Mouse (Mus musculus): Measurements from ENCODE around the gene Mogs.

Gene Mogs

GRCm38 (mm10) chr6:83095968-83096367 is 19.3 kb upstream of the Mogs start:
- DNase-seq (ENCODE audit: low spot score) = no peak

GRCm38 (mm10) chr6:83098411-83098810 is 16.9 kb upstream of the Mogs start:
- no peak for DNase-seq (ENCODE audit: low spot score)

GRCm38 (mm10) chr6:83101316-83101687 is 14.0 kb upstream of the Mogs start, which contains the start of the genes Ccdc142 and Gm42688:
Gene Ccdc142 (plus strand): TSS chr6:83101601.
Gene Gm42688 (plus strand): TSS chr6:83101617.
- DNase-seq (ENCODE audit: low spot score) = peak; percentile 90

GRCm38 (mm10) chr6:83101688-83102556 is 13.4 kb upstream of the Mogs start:
- DNase-seq (ENCODE audit: low spot score) = peak; percentile 80

GRCm38 (mm10) chr6:83103130-83103650 is 12.1 kb upstream of the Mogs start:
- no peak for DNase-seq (ENCODE audit: low spot score)

- DNase-seq (ENCODE audit: low spot score) = no peak
Observed at GRCm38 (mm10) chr6:83104158-83104557, 11.1 kb upstream of the Mogs start.

- peak; percentile 89 for DNase-seq (ENCODE audit: low spot score)
Observed at GRCm38 (mm10) chr6:83107566-83108400, 7.5 kb upstream of the Mogs start.

- peak; percentile 87 for DNase-seq (ENCODE audit: low spot score)
Observed at GRCm38 (mm10) chr6:83108762-83109668, 6.3 kb upstream of the Mogs start, which contains the start of gene Mrpl53. Gene Mrpl53 (plus strand): TSS chr6:83109040.

- no peak for DNase-seq (ENCODE audit: low spot score)
Observed at GRCm38 (mm10) chr6:83111510-83112136, 3.7 kb upstream of the Mogs start.

- DNase-seq (ENCODE audit: low spot score) = no peak
Observed at GRCm38 (mm10) chr6:83115682-83116372, 531 bp downstream of the Mogs start.

GRCm38 (mm10) chr6:83116373-83117164 is 1.3 kb downstream of the Mogs start:
- no peak for DNase-seq (ENCODE audit: low spot score)

GRCm38 (mm10) chr6:83117165-83117438 is 1.8 kb downstream of the Mogs start:
- no peak for DNase-seq (ENCODE audit: low spot score)

- no peak for DNase-seq (ENCODE audit: low spot score)
Observed at GRCm38 (mm10) chr6:83117616-83118015, 2.3 kb downstream of the Mogs start.

- DNase-seq (ENCODE audit: low spot score) = no peak
Observed at GRCm38 (mm10) chr6:83118369-83118768, 3.1 kb downstream of the Mogs start.

- DNase-seq (ENCODE audit: low spot score) = no peak
Observed at GRCm38 (mm10) chr6:83118825-83119733, 3.8 kb downstream of the Mogs start.

- no peak for DNase-seq (ENCODE audit: low spot score)
Observed at GRCm38 (mm10) chr6:83119734-83120051, 4.4 kb downstream of the Mogs start.

- peak; percentile 87 for DNase-seq (ENCODE audit: low spot score)
Observed at GRCm38 (mm10) chr6:83120930-83121862, 5.9 kb downstream of the Mogs start, which contains the start of gene Wbp1. Gene Wbp1 (minus strand): TSS chr6:83121559.
